Comparison of ENCODE assay signal across 20 mouse cellular contexts in the genomic region with DNA sequence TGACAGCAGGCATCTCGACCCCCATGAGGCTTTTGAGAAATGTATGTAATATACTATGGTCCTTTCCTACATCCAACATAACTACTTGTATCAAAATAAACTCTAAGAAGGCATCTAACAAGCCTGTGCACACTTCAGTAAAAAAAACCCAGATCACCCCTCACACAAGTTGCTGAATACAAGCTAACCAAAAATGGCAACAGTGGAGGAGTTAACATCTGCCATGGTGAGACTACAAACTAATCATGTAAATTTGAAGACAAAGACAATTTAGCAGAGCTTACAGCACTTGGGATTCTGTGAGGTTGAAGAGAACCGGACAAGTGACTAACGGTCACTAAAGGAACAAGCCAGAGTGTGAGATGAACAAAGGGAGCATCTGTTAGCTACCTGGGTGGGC.
"Had no signal": no experiment of that assay in that cellular context is flagged by ENCODE, and none has a peak within 500 bp of the region (broad histone marks: within the 10 kb centered on the region; RNA-seq: fewer than 3 reads in every experiment).

No protein-coding gene starts in this region.

- H3K36me3 ChIP-seq: liver, embryonic 12.5 days; midbrain, embryonic 10.5 days; midbrain, embryonic 12.5 days; neural tube, embryonic 13.5 days; neural tube, embryonic 15.5 days; stomach, embryonic 15.5 days had no signal

- DNase-seq: lung, adult 18-20 months; lung, embryonic 14.5 days; lung, postnatal 10 days; lung, postnatal 4 days; midbrain, embryonic 14.5 days; right cerebral cortex, postnatal 25 days; right cerebral cortex, postnatal 4 days; thymus, adult 18-20 months; thymus, postnatal 14 days; thymus, postnatal 36 days had no signal

- H3K4me2 ChIP-seq: liver, embryonic 12.5 days; lung, embryonic 14.5 days; midbrain, embryonic 12.5 days; neural tube, embryonic 13.5 days; neural tube, embryonic 15.5 days; stomach, embryonic 15.5 days had no signal

- H3K27me3 ChIP-seq: liver, embryonic 12.5 days; midbrain, embryonic 12.5 days; neural tube, embryonic 13.5 days; neural tube, embryonic 15.5 days; stomach, embryonic 15.5 days had no signal

- H3K27ac ChIP-seq: liver, embryonic 12.5 days; liver, embryonic 14.5 days; midbrain, embryonic 10.5 days; midbrain, embryonic 12.5 days; neural tube, embryonic 13.5 days; neural tube, embryonic 15.5 days; stomach, embryonic 15.5 days; stomach, postnatal 0 days had no signal

- ATAC-seq: liver, embryonic 12.5 days; midbrain, embryonic 16.5 days had no signal

- H3K4me1 ChIP-seq: liver, embryonic 12.5 days; midbrain, embryonic 10.5 days; midbrain, embryonic 12.5 days; neural tube, embryonic 13.5 days; neural tube, embryonic 15.5 days; stomach, embryonic 15.5 days had no signal

- H3K4me3 ChIP-seq: liver, embryonic 12.5 days; midbrain, embryonic 10.5 days; midbrain, embryonic 12.5 days; myocyte; neural tube, embryonic 13.5 days; neural tube, embryonic 15.5 days; stomach, embryonic 15.5 days had no signal

- H3K9ac ChIP-seq: liver, embryonic 12.5 days; liver, embryonic 14.5 days; lung, embryonic 14.5 days; midbrain, embryonic 12.5 days; neural tube, embryonic 13.5 days; neural tube, embryonic 15.5 days; stomach, embryonic 15.5 days had no signal

- H3K9me3 ChIP-seq: liver, embryonic 12.5 days; midbrain, embryonic 10.5 days; midbrain, embryonic 12.5 days; neural tube, embryonic 13.5 days; neural tube, embryonic 15.5 days; stomach, embryonic 15.5 days had no signal
